Mouse (Mus musculus) neural tube, embryonic 12.5 days (tissue): ENCODE results near the gene A830005F24Rik. TPM values are rescaled to one million over a fixed set of nuclear protein-coding genes. Genes with fewer than 3 reads are reported as not detected.
"Not testable (repeated sequence)": the region's sequence is repeated elsewhere in the genome, so short reads cannot be mapped to it uniquely, and the experiment has no call there.

Source experiments
- ATAC-seq: fragments of 200-750 bp; cut with Nextera tagmentation; 2 replicates; pipeline ENCODE4 v1.8.0; 2017; ENCODE audit warnings: low read depth, mild to moderate bottlenecking, moderate TSS enrichment, moderate library complexity; ENCODE audit not compliant: low FRiP score
- H3K27ac ChIP-seq: fragments of 300-500 bp; sonication (generic); 2 replicates; pipeline ENCODE4 v1.5.1; 2016
- H3K27me3 ChIP-seq: fragments of 300-500 bp; sonication (generic); replicated peaks from 2 replicates; pipeline ENCODE4 v1.6.1; 2016; ENCODE audit warnings: mild to moderate bottlenecking
- H3K36me3 ChIP-seq: fragments of 300-500 bp; sonication (generic); 2 replicates; pipeline ENCODE4 v1.6.1; 2016; ENCODE audit warnings: mild to moderate bottlenecking
- H3K4me1 ChIP-seq: fragments of 300-500 bp; sonication (generic); 2 replicates; pipeline ENCODE4 v1.6.1; 2016
- H3K4me2 ChIP-seq: fragments of 300-500 bp; sonication (generic); replicated peaks from 2 replicates; pipeline ENCODE4 v1.6.1; 2016; ENCODE audit warnings: mild to moderate bottlenecking
- H3K4me3 ChIP-seq: fragments of 300-500 bp; sonication (generic); 2 replicates; pipeline ENCODE4 v1.5.1; 2016
- H3K9ac ChIP-seq: fragments of 300-500 bp; sonication (generic); 2 replicates; pipeline ENCODE4 v1.6.1; 2016; ENCODE audit warnings: mild to moderate bottlenecking
- H3K9me3 ChIP-seq: fragments of 300-500 bp; sonication (generic); 2 replicates; pipeline ENCODE4 v1.6.1; 2016; ENCODE audit warnings: mild to moderate bottlenecking
- WGBS: fragments of 180-500 bp; shearing (Covaris S2); methylation state at CpG from one replicate; pipeline ENCODE4 v1.1.7; 2016; 5-methylcytosine and 5-hydroxymethylcytosine counted together
- polyA plus RNA-seq: library from polyadenylated mRNA; unstranded; fragments of >200 nt; fragmentation: Nextera tagmentation; extraction: Ambion mirVana; gene quantifications from 2 replicates; pipeline ENCODE4 v1.2.1, GENCODE M21; 2016

A830005F24Rik gene
- polyA plus RNA-seq, 1 experiment from 2014 or later, result 3.0 TPM

GRCm38 (mm10) chr13:48515861-48516260 is 2.5 kb downstream of the A830005F24Rik start:
- 87% methylated on average over 4 of the region's 4 CpGs for WGBS
- H3K36me3 ChIP-seq, result no peaks in the 10 kb centered on the region
- ATAC-seq, result no peak
- H3K4me3 ChIP-seq, result no peak overlapping the region
- no peak overlapping the region for H3K4me2 ChIP-seq
- peaks cover 7% of the 10 kb centered on the region for H3K4me1 ChIP-seq
- no peaks in the 10 kb centered on the region for H3K27me3 ChIP-seq
- H3K9me3 ChIP-seq, result peaks cover 3% of the 10 kb centered on the region; the same call in 1 of the 2 replicates
- no peak overlapping the region for H3K27ac ChIP-seq
- no peak overlapping the region for H3K9ac ChIP-seq

- not testable (repeated sequence) for H3K9me3 ChIP-seq, H3K4me2 ChIP-seq, H3K27me3 ChIP-seq, H3K9ac ChIP-seq, ATAC-seq, H3K27ac ChIP-seq, H3K36me3 ChIP-seq, H3K4me1 ChIP-seq, H3K4me3 ChIP-seq
Measured at GRCm38 (mm10) chr13:48519122-48519521, 5.8 kb downstream of the A830005F24Rik start.

GRCm38 (mm10) chr13:48525745-48526144 is 12.4 kb downstream of the A830005F24Rik start:
- Histone ChIP-seq H3K27me3 (no peaks in the 10 kb centered on the region), H3K4me1 (no peaks in the 10 kb centered on the region), H3K9me3 (no peaks in the 10 kb centered on the region), H3K27ac (no peak overlapping the region), H3K4me3 (no peak overlapping the region), H3K4me2 (no peak overlapping the region), H3K9ac (no peak overlapping the region), H3K36me3 (no peaks in the 10 kb centered on the region)
- no peak for ATAC-seq
- WGBS, result 82% methylated on average over 5 of the region's 5 CpGs

GRCm38 (mm10) chr13:48528123-48528871 is 14.9 kb downstream of the A830005F24Rik start:
- H3K9ac ChIP-seq, result no peak overlapping the region
- no peak overlapping the region for H3K4me2 ChIP-seq
- H3K4me1 ChIP-seq, result no peaks in the 10 kb centered on the region
- no peak for ATAC-seq
- H3K27me3 ChIP-seq, result no peaks in the 10 kb centered on the region
- 53% methylated on average over 15 of the region's 15 CpGs for WGBS
- no peaks in the 10 kb centered on the region for H3K9me3 ChIP-seq
- no peak overlapping the region for H3K4me3 ChIP-seq
- no peak overlapping the region for H3K27ac ChIP-seq
- no peaks in the 10 kb centered on the region for H3K36me3 ChIP-seq

GRCm38 (mm10) chr13:48529028-48529427 is 15.7 kb downstream of the A830005F24Rik start:
- Histone ChIP-seq H3K36me3 (no peaks in the 10 kb centered on the region), H3K4me1 (no peaks in the 10 kb centered on the region), H3K9me3 (no peaks in the 10 kb centered on the region), H3K27ac (no peak overlapping the region), H3K4me3 (no peak overlapping the region), H3K9ac (no peak overlapping the region), H3K4me2 (no peak overlapping the region), H3K27me3 (no peaks in the 10 kb centered on the region)
- WGBS, result 55% methylated on average over 2 of the region's 2 CpGs
- no peak; the same call in 1 of the 2 replicates for ATAC-seq

GRCm38 (mm10) chr13:48530685-48531084 is 17.3 kb downstream of the A830005F24Rik start:
- no peak overlapping the region for H3K27ac ChIP-seq
- no peaks in the 10 kb centered on the region for H3K27me3 ChIP-seq
- H3K4me2 ChIP-seq, result no peak overlapping the region
- 83% methylated on average over 2 of the region's 2 CpGs for WGBS
- no peak overlapping the region for H3K9ac ChIP-seq
- peaks cover 5% of the 10 kb centered on the region for H3K36me3 ChIP-seq
- no peak for ATAC-seq
- no peaks in the 10 kb centered on the region for H3K9me3 ChIP-seq
- no peak overlapping the region for H3K4me3 ChIP-seq
- H3K4me1 ChIP-seq, result no peaks in the 10 kb centered on the region

GRCm38 (mm10) chr13:48531448-48531847 is 18.1 kb downstream of the A830005F24Rik start:
- H3K36me3 ChIP-seq, result peaks cover 8% of the 10 kb centered on the region
- H3K27me3 ChIP-seq, result no peaks in the 10 kb centered on the region
- no peak overlapping the region for H3K27ac ChIP-seq
- no peak overlapping the region for H3K9ac ChIP-seq
- 78% methylated on average over 2 of the region's 2 CpGs for WGBS
- no peak for ATAC-seq
- no peak overlapping the region for H3K4me3 ChIP-seq
- no peaks in the 10 kb centered on the region for H3K9me3 ChIP-seq
- no peaks in the 10 kb centered on the region for H3K4me1 ChIP-seq
- no peak overlapping the region for H3K4me2 ChIP-seq

- Histone ChIP-seq H3K4me3 (no peak overlapping the region), H3K9me3 (no peaks in the 10 kb centered on the region), H3K27me3 (no peaks in the 10 kb centered on the region), H3K36me3 (peaks cover 14% of the 10 kb centered on the region), H3K27ac (no peak overlapping the region), H3K4me2 (no peak overlapping the region), H3K4me1 (no peaks in the 10 kb centered on the region), H3K9ac (no peak overlapping the region)
- WGBS, result 88% methylated on average over 5 of the region's 5 CpGs
- no peak for ATAC-seq
Measured at GRCm38 (mm10) chr13:48533441-48533840, 20.1 kb downstream of the A830005F24Rik start.

- peaks cover 21% of the 10 kb centered on the region for H3K4me1 ChIP-seq
- 44% methylated on average over 1 of the region's 1 CpGs for WGBS
- no peaks in the 10 kb centered on the region for H3K27me3 ChIP-seq
- no peak overlapping the region for H3K27ac ChIP-seq
- H3K9me3 ChIP-seq, result no peaks in the 10 kb centered on the region
- H3K36me3 ChIP-seq, result peaks cover 9% of the 10 kb centered on the region
- 0 out of 2 replicates have a peak overlapping the region, but pooled peaks have one; percentile 4 for H3K4me2 ChIP-seq
- no peak for ATAC-seq
- H3K9ac ChIP-seq, result no peak overlapping the region
- no peak overlapping the region for H3K4me3 ChIP-seq
Measured at GRCm38 (mm10) chr13:48540488-48540887, 27.1 kb downstream of the A830005F24Rik start.

- Histone ChIP-seq H3K4me3 (no peak overlapping the region), H3K9ac (no peak overlapping the region), H3K36me3 (no peaks in the 10 kb centered on the region), H3K27ac (no peak overlapping the region), H3K9me3 (no peaks in the 10 kb centered on the region), H3K4me1 (peaks cover 21% of the 10 kb centered on the region), H3K27me3 (no peaks in the 10 kb centered on the region), H3K4me2 (peak overlapping the region; percentile 67)
- no peak for ATAC-seq
Measured at GRCm38 (mm10) chr13:48544391-48544790, 31.0 kb downstream of the A830005F24Rik start.

- 47% methylated on average over 4 of the region's 4 CpGs for WGBS
- no peaks in the 10 kb centered on the region for H3K27me3 ChIP-seq
- no peaks in the 10 kb centered on the region for H3K9me3 ChIP-seq
- peak overlapping the region; percentile 67 for H3K4me2 ChIP-seq
- no peak for ATAC-seq
- peak overlapping the region; percentile 93 for H3K4me3 ChIP-seq
- no peaks in the 10 kb centered on the region for H3K36me3 ChIP-seq
- H3K27ac ChIP-seq, result no peak overlapping the region
- H3K9ac ChIP-seq, result no peak overlapping the region
- peaks cover 21% of the 10 kb centered on the region for H3K4me1 ChIP-seq
Measured at GRCm38 (mm10) chr13:48544867-48545266, 31.5 kb downstream of the A830005F24Rik start.

- WGBS, result under 1% methylated on average over 69 of the region's 72 CpGs
- Histone ChIP-seq H3K27me3 (no peaks in the 10 kb centered on the region), H3K9me3 (no peaks in the 10 kb centered on the region), H3K4me1 (peaks cover 15% of the 10 kb centered on the region), H3K4me2 (peak overlapping the region; percentile 67), H3K4me3 (peak overlapping the region; percentile 93), H3K9ac (peak overlapping the region; percentile 99), H3K27ac (peak overlapping the region; percentile 97), H3K36me3 (no peaks in the 10 kb centered on the region)
- peak; percentile 91 for ATAC-seq
Measured at GRCm38 (mm10) chr13:48545476-48546281, 32.3 kb downstream of the A830005F24Rik start.
